Mouse (Mus musculus) MEL (cell line): ENCODE measurements around the gene Zc3hav1.

Experiments
- CTCF ChIP-seq, 3 experiments: IDR thresholded peaks in 2 of 3; conservative IDR thresholded peaks in 1 of 3; 2 replicates each; pipeline ENCODE4 v1.5.1; 2011 to 2012; ENCODE audit warnings: low read length in 3 of 3, low read depth in 2 of 3, mild to moderate bottlenecking in 2 of 3, improper control_type of control experiment in 1 of 3, inconsistent platforms in 1 of 3, mixed read lengths in 1 of 3, moderate library complexity in 1 of 3; ENCODE audit not compliant: control insufficient read depth in 1 of 3, insufficient read depth in 1 of 3, poor library complexity in 1 of 3, severe bottlenecking in 1 of 3
- ETS1 ChIP-seq: IDR thresholded peaks from 2 replicates; pipeline ENCODE4 v1.6.1; 2012; ENCODE audit warnings: low read depth, mild to moderate bottlenecking, inconsistent platforms, low read length, improper control_type of control experiment, moderate library complexity
- KAT2A ChIP-seq: conservative IDR thresholded peaks from 2 replicates; pipeline ENCODE4 v1.6.1; 2012; ENCODE audit warnings: low read depth, low read length, improper control_type of control experiment, inconsistent platforms
- MXI1 ChIP-seq: IDR thresholded peaks from 2 replicates; pipeline ENCODE4 v1.6.1; 2011; ENCODE audit warnings: mild to moderate bottlenecking, low read depth, low read length, improper control_type of control experiment
- NRF1 ChIP-seq: IDR thresholded peaks from 2 replicates; pipeline ENCODE4 v1.6.1; 2014; ENCODE audit warnings: low read depth, mild to moderate bottlenecking, inconsistent platforms, low read length, improper control_type of control experiment, moderate library complexity; ENCODE audit not compliant: poor library complexity, insufficient read depth, severe bottlenecking
- POLR2AphosphoS2 ChIP-seq: IDR thresholded peaks from 2 replicates; pipeline ENCODE4 v1.6.1; 2011; ENCODE audit warnings: low read length, improper control_type of control experiment
- USF1 ChIP-seq: IDR thresholded peaks from 2 replicates; pipeline ENCODE4 v1.6.1; 2014; ENCODE audit warnings: low read depth, mild to moderate bottlenecking, inconsistent platforms, low read length, improper control_type of control experiment, moderate library complexity
- ZC3H11A ChIP-seq: IDR thresholded peaks from 2 replicates; pipeline ENCODE4 v1.6.1; 2012; ENCODE audit warnings: low read depth, mild to moderate bottlenecking, inconsistent platforms, low read length, improper control_type of control experiment

GRCm38 (mm10) chr6:38352451-38352850 lies 2.0 kb downstream of the Zc3hav1 start:
- TF ChIP-seq MXI1 (no peak), CTCF (IDR thresholded peaks at IDR 0.05 in 2 of 3, conservative IDR thresholded peaks at IDR 0.05 in 1 of 3; ENCODE audit: control insufficient read depth in 1 of 3, insufficient read depth in 1 of 3, low read depth in 2 of 3, low read length in 3 of 3, poor library complexity in 1 of 3, severe bottlenecking in 1 of 3) (0 out of 6 replicates have a peak, but pooled peaks of 1 of the 3 experiments have one; percentile 4), NRF1 (peak; percentile 57; the same call in 1 of the 2 replicates), USF1 (no peak), POLR2AphosphoS2 (no peak), KAT2A (no peak), ZC3H11A (no peak), ETS1 (no peak; the same call in 1 of the 2 replicates)
